Mouse (Mus musculus): ENCODE data around the gene Stk24.

DNA sequence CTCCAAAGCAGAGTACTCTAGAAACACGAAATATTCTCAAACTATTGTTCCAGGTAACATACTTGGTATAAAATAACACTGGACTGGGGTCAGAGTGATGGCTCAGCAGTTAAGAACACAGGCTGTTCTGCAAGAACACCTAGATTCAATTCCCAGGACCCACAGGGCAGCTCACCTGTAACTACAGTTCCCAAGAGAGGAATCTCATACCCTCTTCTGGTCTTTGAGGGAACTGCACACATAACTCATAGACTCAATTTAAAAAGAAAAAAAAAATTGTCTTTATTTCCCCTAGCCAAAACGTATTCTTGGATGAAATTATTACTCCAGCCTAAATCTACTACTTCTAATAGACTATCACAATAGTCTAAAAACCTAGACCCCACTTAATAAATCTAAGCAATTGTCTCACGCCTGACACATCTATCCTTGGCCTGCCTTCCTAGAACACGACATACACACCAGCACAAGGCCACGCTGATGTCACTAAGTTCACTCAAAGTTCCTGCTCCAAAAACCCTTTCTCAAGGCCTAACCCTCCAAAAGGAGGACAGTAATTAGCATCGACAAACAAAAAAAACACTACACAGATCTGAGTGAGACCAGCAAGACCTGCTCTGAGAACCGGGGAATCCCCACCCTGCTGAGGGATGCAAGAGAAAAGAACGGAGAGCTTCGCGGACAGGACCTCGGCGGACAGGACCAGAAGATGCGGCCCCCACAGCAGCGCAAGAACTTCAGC, 94.3 kb downstream of the Stk24 start:
- TF ChIP-seq CTCF (IDR thresholded peaks at IDR 0.05; ENCODE audit: control insufficient read depth, insufficient read depth, insufficient replicate concordance, low read depth, low read length) (no peak), POLR2A (IDR thresholded peaks at IDR 0.05; ENCODE audit: control insufficient read depth, low read depth, low read length) (no peak)

Data from testis, adult 2 months (tissue).